Mouse (Mus musculus) forebrain, embryonic 14.5 days (tissue): ENCODE measurements around the gene Tbx4. TPM values are rescaled to one million over a fixed set of nuclear protein-coding genes. Genes with fewer than 3 reads are reported as not detected.

Source experiments
- ATAC-seq: fragments of 200-750 bp; cut with Nextera tagmentation; 2 replicates; pipeline ENCODE4 v1.8.0; 2017; ENCODE audit warnings: mild to moderate bottlenecking, moderate library complexity
- DNase-seq: peaks from one replicate; pipeline ENCODE4 v3.0.0-alpha.2; 2015; ENCODE audit warnings: low spot score
- H3K27ac ChIP-seq: fragments of 300-500 bp; sonication (generic); 2 replicates; pipeline ENCODE4 v1.5.1; 2014; ENCODE audit warnings: low read depth, mild to moderate bottlenecking, control low read depth, low read length, moderate library complexity
- H3K27me3 ChIP-seq: fragments of 300-500 bp; sonication (generic); replicated peaks from 2 replicates; pipeline ENCODE4 v1.6.1; 2014; ENCODE audit warnings: low read length, control low read depth, mixed read lengths; ENCODE audit not compliant: control insufficient read depth, insufficient read depth
- H3K36me3 ChIP-seq: fragments of 300-500 bp; sonication (generic); 2 replicates; pipeline ENCODE4 v1.6.1; 2014; ENCODE audit warnings: low read length, control low read depth; ENCODE audit not compliant: control insufficient read depth, insufficient read depth
- H3K4me1 ChIP-seq: fragments of 300-500 bp; sonication (generic); 2 replicates; pipeline ENCODE4 v1.6.1; 2014; ENCODE audit warnings: antibody characterized with exemption, low read length, control low read depth; ENCODE audit not compliant: control insufficient read depth, insufficient read depth
- H3K4me2 ChIP-seq: fragments of 300-500 bp; sonication (generic); 2 replicates; pipeline ENCODE4 v1.6.1; 2014; ENCODE audit warnings: mild to moderate bottlenecking, control low read depth, low read length
- H3K4me3 ChIP-seq: fragments of 300-500 bp; sonication (generic); 2 replicates; pipeline ENCODE4 v1.5.1; 2014; ENCODE audit warnings: low read depth, low read length, control low read depth
- H3K9ac ChIP-seq: fragments of 300-500 bp; sonication (generic); 2 replicates; pipeline ENCODE4 v1.6.1; 2014; ENCODE audit warnings: mild to moderate bottlenecking, low read length, control low read depth, moderate library complexity
- H3K9me3 ChIP-seq: fragments of 300-500 bp; sonication (generic); replicated peaks from 2 replicates; pipeline ENCODE4 v1.6.1; 2016; ENCODE audit warnings: low read length, control low read depth, mixed read lengths; ENCODE audit not compliant: control insufficient read depth
- WGBS: fragments of 180-500 bp; shearing (Covaris S2); extraction: QIAGEN DNeasy Blood & Tissue Kit; methylation state at CpG from one replicate; pipeline ENCODE4 v1.1.7; 2014; 5-methylcytosine and 5-hydroxymethylcytosine counted together
- polyA plus RNA-seq: library from polyadenylated mRNA; unstranded; fragments of >200 nt; fragmentation: Nextera tagmentation; extraction: Ambion mirVana; gene quantifications from 2 replicates; pipeline ENCODE4 v1.2.1, GENCODE M21; 2014

The Tbx4 gene
- polyA plus RNA-seq, 1 experiment from 2014 or later = 0.13 TPM

DNA sequence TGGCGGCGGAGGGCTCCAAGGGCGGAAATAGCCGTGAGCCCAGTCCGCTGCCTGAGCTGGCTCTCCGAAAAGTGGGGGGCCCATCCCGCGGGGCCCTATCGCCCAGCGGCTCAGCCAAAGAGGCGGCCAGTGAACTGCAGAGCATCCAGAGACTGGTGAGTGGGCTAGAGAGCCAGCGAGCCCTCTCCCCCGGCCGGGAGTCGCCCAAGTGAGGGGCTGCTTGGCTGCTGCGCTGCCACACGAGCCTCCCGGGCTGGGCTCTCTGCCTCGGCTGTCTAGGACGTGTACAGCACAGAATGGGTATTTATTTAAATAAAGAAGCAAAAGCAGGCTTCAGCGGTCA, 45.4 kb upstream of the Tbx4 start:
- peaks cover 87% of the 10 kb centered on the region for H3K27me3 ChIP-seq
- WGBS = 4% methylated on average over 21 of the region's 21 CpGs
- H3K27ac ChIP-seq = no peak overlapping the region
- H3K9me3 ChIP-seq = no peaks in the 10 kb centered on the region
- H3K4me2 ChIP-seq = peak overlapping the region; percentile 15; the same call in 1 of the 2 replicates
- H3K36me3 ChIP-seq = no peaks in the 10 kb centered on the region
- ATAC-seq = no peak
- no peak overlapping the region for H3K9ac ChIP-seq
- H3K4me1 ChIP-seq = peaks cover 11% of the 10 kb centered on the region
- no peak for DNase-seq
- H3K4me3 ChIP-seq = peak overlapping the region; percentile 4; the same call in 1 of the 2 replicates

GRCm38 (mm10) chr11:85841211-85841681, 45.0 kb upstream of the Tbx4 start:
- Histone ChIP-seq H3K9me3 (no peaks in the 10 kb centered on the region), H3K27me3 (peaks cover 87% of the 10 kb centered on the region), H3K9ac (no peak overlapping the region), H3K4me1 (peaks cover 11% of the 10 kb centered on the region), H3K4me3 (no peak overlapping the region), H3K36me3 (no peaks in the 10 kb centered on the region), H3K4me2 (peak overlapping the region; percentile 61; the same call in 1 of the 2 replicates), H3K27ac (no peak overlapping the region)
- 6% methylated on average over 8 of the region's 8 CpGs for whole genome bisulfite sequencing
- DNase-seq = peak; percentile 49
- no peak for ATAC-seq

DNA sequence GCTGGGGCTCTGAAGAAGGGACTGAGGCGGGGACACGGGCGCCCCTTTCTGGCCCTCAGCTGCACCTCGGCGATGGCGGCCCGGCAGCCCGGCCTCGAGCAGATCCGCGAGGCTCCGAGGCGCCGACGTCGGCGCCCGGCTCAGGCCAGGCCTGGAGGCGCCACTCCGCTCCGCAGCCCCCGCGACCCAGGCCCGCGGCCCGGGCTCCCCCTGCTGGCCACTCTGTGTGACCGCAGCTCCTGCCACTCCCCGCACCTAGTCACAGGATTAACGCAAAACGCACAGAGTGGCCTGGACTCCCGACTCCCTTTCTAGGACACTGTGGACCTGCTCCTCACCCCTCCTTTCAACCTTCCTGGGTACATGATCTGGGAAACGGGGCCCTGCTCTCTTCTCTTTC, 44.2 kb upstream of the Tbx4 start:
- no peaks in the 10 kb centered on the region for H3K9me3 ChIP-seq
- no peak overlapping the region for H3K27ac ChIP-seq
- 0 out of 2 replicates have a peak overlapping the region, but pooled peaks have one; percentile 40 for H3K9ac ChIP-seq
- whole genome bisulfite sequencing = under 1% methylated on average over 32 of the region's 32 CpGs
- ATAC-seq (peak; percentile 64), DNase-seq (peak; percentile 78)
- H3K4me1 ChIP-seq = peaks cover 11% of the 10 kb centered on the region
- no peaks in the 10 kb centered on the region for H3K36me3 ChIP-seq
- H3K4me2 ChIP-seq = peak overlapping the region; percentile 61
- H3K27me3 ChIP-seq = peaks cover 87% of the 10 kb centered on the region
- H3K4me3 ChIP-seq = peak overlapping the region; percentile 22

DNA sequence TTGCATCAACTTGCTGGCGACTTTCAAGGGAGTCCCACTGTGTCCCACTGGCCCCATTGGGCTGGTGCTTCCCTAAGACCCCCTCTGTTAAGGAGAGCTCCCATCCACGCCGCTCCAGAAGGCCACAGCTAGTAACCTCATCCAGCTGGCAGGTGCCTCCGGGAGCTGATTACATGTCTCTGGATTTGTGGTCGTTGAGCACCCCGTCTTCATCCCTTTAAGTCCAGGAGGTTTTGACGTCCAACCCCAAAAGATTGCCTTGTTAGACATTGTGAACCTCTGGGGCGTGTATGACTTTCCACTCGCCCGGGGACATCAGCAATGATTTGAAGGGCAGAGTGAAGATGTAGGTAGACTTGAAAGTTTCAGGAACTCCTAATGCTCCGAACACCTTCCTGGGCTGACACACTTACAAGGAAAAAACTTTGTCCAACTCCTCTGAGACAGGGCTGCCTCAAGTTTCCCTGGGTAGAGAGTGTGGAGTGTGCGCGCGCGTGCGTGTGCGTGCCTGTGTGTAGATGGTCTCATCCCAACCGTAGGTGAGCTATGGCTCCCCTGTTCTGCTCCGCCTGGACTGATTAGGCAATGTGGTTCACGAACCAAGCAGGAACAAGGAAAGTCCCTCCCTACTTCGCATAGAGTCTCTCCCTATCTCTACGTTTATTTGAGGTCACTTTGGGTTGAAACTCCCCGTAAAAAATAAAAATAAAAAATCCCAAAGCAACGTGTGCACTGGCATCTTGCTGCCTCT, 43.5 kb upstream of the Tbx4 start:
- Histone ChIP-seq H3K9me3 (no peaks in the 10 kb centered on the region), H3K4me2 (peak overlapping the region; percentile 79), H3K4me1 (peaks cover 11% of the 10 kb centered on the region), H3K9ac (peak overlapping the region; percentile 17; the same call in 1 of the 2 replicates), H3K27ac (no peak overlapping the region), H3K4me3 (peak overlapping the region; percentile 33), H3K27me3 (peaks cover 84% of the 10 kb centered on the region), H3K36me3 (no peaks in the 10 kb centered on the region)
- WGBS = 3% methylated on average over 24 of the region's 24 CpGs
- DNase-seq = no peak
- no peak for ATAC-seq

DNA sequence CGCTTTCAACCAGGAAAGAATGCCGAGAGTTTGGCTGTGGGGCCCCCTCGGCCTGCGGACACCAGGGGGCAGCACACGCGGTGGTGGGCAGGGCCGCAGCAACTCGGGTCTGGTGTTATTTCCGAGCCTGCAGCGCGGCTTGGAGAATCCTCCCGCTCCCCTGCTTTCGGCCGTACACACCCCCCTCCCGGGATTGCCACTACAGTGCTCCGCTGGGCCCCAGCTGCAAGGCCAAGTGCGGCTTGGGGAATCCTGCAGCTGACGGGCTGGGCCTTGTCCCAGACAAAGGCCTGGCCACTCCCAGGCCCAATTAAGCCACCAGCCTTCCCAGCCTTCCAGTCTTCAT, 42.9 kb upstream of the Tbx4 start:
- H3K4me1 ChIP-seq = peaks cover 11% of the 10 kb centered on the region
- WGBS = under 1% methylated on average over 18 of the region's 18 CpGs
- H3K36me3 ChIP-seq = no peaks in the 10 kb centered on the region
- H3K4me2 ChIP-seq = peak overlapping the region; percentile 79
- H3K27me3 ChIP-seq = peaks cover 82% of the 10 kb centered on the region
- no peaks in the 10 kb centered on the region for H3K9me3 ChIP-seq
- H3K9ac ChIP-seq = peak overlapping the region; percentile 17; the same call in 1 of the 2 replicates
- peak overlapping the region; percentile 33 for H3K4me3 ChIP-seq
- H3K27ac ChIP-seq = no peak overlapping the region
- DNase-seq (peak; percentile 77), ATAC-seq (peak; percentile 52)

DNA sequence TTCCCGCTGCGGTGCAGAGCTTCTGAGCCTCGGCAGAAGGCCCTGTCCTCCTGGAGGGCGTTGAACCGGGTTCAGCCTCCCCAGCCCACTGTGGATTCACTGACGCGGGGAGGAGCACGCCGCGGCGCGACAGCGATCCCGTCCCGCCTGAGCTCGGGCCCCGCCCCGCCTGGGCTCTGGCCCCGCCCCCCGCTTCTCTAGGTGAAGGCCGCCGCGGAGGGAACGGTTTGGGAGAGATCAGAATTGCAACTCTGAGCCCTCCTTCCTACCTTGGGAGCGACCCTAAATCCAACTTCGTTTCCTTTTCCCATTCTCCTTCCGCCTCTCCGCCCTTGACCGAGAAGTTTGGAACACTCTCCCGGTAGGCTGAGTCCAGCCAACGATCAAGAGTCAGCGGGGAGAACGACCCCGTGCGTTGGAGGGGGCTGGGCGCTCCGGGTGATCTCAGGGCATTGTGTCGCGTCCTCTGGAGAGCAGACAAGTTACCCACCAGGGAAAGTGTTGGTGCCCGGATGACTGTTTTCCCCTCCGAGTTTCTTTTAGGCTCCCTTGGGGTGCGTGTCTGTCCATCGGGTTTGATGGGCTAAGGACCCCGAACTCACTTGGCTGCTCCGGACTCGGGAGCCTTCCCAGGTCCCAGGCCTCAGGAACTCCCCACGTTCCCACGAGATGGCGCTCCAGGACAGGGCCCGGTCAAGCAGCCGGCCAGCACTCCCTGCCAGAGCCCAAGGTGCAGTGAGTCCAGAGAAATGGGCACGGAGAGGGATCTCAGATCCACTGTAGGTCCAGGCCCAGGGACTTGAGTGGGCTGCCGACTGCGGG, 41.9 kb upstream of the Tbx4 start:
- Histone ChIP-seq H3K4me1 (peaks cover 11% of the 10 kb centered on the region), H3K36me3 (no peaks in the 10 kb centered on the region), H3K27me3 (peaks cover 72% of the 10 kb centered on the region), H3K4me2 (peak overlapping the region; percentile 79), H3K9ac (peak overlapping the region; percentile 46; the same call in 1 of the 2 replicates), H3K27ac (no peak overlapping the region), H3K4me3 (peak overlapping the region; percentile 33), H3K9me3 (no peaks in the 10 kb centered on the region)
- DNase-seq = peak; percentile 80
- under 1% methylated on average over 54 of the region's 54 CpGs for WGBS
- peak; percentile 37 for ATAC-seq

DNA sequence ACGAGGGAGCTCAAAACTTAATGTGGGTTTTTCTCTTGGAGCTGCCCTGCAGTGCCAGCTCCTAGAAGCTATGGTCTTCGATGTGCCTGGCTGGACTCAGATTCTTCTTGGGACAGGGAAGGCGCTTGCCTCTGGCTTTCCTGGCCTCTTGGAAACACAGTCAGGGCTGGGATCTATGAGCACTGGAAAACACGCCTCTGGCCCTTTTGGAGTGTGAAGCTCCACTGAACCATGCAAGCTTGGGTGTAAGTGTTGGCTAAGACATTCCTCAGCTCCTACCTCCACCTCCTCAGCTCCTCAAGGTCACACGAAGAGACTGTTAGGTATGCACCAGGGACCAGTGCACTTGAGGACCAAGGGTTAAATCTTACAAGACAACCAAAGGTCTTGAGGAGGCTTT, 41.3 kb upstream of the Tbx4 start:
- Histone ChIP-seq H3K4me1 (peaks cover 11% of the 10 kb centered on the region), H3K27me3 (peaks cover 66% of the 10 kb centered on the region), H3K27ac (no peak overlapping the region), H3K36me3 (no peaks in the 10 kb centered on the region), H3K9ac (no peak overlapping the region), H3K4me3 (no peak overlapping the region), H3K4me2 (no peak overlapping the region), H3K9me3 (no peaks in the 10 kb centered on the region)
- DNase-seq = no peak
- no peak for ATAC-seq
- WGBS = 33% methylated on average over 5 of the region's 5 CpGs

- no peak overlapping the region for H3K4me3 ChIP-seq
- ATAC-seq = no peak
- 61% methylated on average over 5 of the region's 5 CpGs for WGBS
- no peaks in the 10 kb centered on the region for H3K9me3 ChIP-seq
- H3K4me1 ChIP-seq = peaks cover 11% of the 10 kb centered on the region
- no peak overlapping the region for H3K27ac ChIP-seq
- no peak for DNase-seq
- H3K27me3 ChIP-seq = peaks cover 56% of the 10 kb centered on the region
- H3K36me3 ChIP-seq = no peaks in the 10 kb centered on the region
- no peak overlapping the region for H3K4me2 ChIP-seq
- no peak overlapping the region for H3K9ac ChIP-seq
Observed at GRCm38 (mm10) chr11:85845921-85846320, 40.3 kb upstream of the Tbx4 start.
